Mouse (Mus musculus): ENCODE data around the gene Maats1. TPM values are rescaled to one million over a fixed set of nuclear protein-coding genes. Genes with fewer than 3 reads are reported as not detected.

The Maats1 gene
- polyA plus RNA-seq, 1 experiment from 2014 or later: 0.20 TPM

DNA sequence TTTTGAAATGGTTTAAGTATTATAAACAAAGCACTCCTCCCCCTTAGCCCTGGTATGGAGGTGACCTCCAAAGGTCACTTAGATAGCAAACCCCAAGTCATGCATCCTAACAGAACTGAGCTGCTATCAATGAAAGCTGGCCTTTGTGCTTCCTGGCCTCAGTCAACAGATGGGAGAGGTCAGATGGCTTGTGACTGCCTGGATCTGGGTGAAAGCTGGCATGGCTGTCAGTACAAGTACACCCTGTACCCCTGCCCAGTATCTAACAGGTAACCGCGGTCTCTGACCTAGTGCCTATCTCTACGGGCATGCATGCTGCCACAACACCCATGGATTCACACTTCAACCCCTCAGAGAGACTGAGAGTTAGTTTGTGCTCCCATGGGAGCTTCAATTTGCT lies 54.2 kb downstream of the Maats1 start:
- Histone ChIP-seq H3K4me1 (ENCODE audit: control insufficient read depth, insufficient read depth, low read length) (0 out of 2 replicates have a peak, but pooled peaks cover 6% of the 10 kb centered on the region), H3K9ac (ENCODE audit: low read length) (no peak overlapping the region), H3K27ac (replicated peaks; ENCODE audit: low read depth, low read length) (no peak overlapping the region), H3K4me3 (ENCODE audit: low read depth, low read length) (no peak overlapping the region), H3K4me2 (ENCODE audit: low read depth, severe bottlenecking) (no peak overlapping the region), H3K36me3 (ENCODE audit: control insufficient read depth, insufficient read depth, low read length) (no peaks in the 10 kb centered on the region), H3K9me3 (ENCODE audit: control insufficient read depth, low read length) (no peaks in the 10 kb centered on the region), H3K27me3 (ENCODE audit: control insufficient read depth, insufficient read depth, low read length) (no peaks in the 10 kb centered on the region)
- 92% methylated on average over 3 of the region's 3 CpGs for WGBS
- no peak for ATAC-seq (ENCODE audit: insufficient number of reproducible peaks, low FRiP score, low TSS enrichment, low read depth)
- DNase-seq (ENCODE audit: low spot score): no peak

GRCm38 (mm10) chr16:38287357-38287756 lies 54.6 kb downstream of the Maats1 start:
- no peaks in the 10 kb centered on the region for H3K36me3 ChIP-seq (ENCODE audit: control insufficient read depth, insufficient read depth, low read length)
- H3K27ac ChIP-seq (replicated peaks; ENCODE audit: low read depth, low read length): no peak overlapping the region
- H3K4me3 ChIP-seq (ENCODE audit: low read depth, low read length): no peak overlapping the region
- H3K9ac ChIP-seq (ENCODE audit: low read length): no peak overlapping the region
- ATAC-seq (ENCODE audit: insufficient number of reproducible peaks, low FRiP score, low TSS enrichment, low read depth) (no peak), DNase-seq (ENCODE audit: low spot score) (no peak)
- 83% methylated on average over 6 of the region's 6 CpGs for WGBS
- H3K4me1 ChIP-seq (ENCODE audit: control insufficient read depth, insufficient read depth, low read length): 0 out of 2 replicates have a peak, but pooled peaks cover 6% of the 10 kb centered on the region
- H3K4me2 ChIP-seq (ENCODE audit: low read depth, severe bottlenecking): no peak overlapping the region
- no peaks in the 10 kb centered on the region for H3K27me3 ChIP-seq (ENCODE audit: control insufficient read depth, insufficient read depth, low read length)
- H3K9me3 ChIP-seq (ENCODE audit: control insufficient read depth, low read length): no peaks in the 10 kb centered on the region

DNA sequence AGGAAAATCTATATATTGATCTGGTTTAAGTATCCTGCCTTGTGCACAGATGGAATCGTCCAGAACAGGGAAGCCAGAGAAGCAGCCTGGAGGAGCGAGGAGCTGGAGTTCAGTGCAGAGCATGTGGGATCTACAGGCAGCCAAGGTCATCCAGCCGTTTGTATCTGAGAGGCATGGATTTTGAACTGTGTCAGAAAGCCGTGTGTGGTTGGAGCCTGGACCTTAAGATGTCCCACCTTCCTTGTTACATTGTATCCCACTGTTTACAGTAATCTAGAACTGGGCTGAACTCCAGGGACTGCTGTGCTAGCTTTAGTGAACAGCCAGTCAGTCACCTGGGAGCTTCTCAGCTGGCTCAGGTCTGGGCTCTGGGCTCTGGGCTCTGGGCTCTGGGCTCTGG lies 55.4 kb downstream of the Maats1 start:
- Histone ChIP-seq H3K36me3 (ENCODE audit: control insufficient read depth, insufficient read depth, low read length) (no peaks in the 10 kb centered on the region), H3K27me3 (ENCODE audit: control insufficient read depth, insufficient read depth, low read length) (no peaks in the 10 kb centered on the region), H3K4me1 (ENCODE audit: control insufficient read depth, insufficient read depth, low read length) (0 out of 2 replicates have a peak, but pooled peaks cover 6% of the 10 kb centered on the region), H3K9me3 (ENCODE audit: control insufficient read depth, low read length) (no peaks in the 10 kb centered on the region), H3K27ac (replicated peaks; ENCODE audit: low read depth, low read length) (no peak overlapping the region), H3K4me3 (ENCODE audit: low read depth, low read length) (no peak overlapping the region), H3K4me2 (ENCODE audit: low read depth, severe bottlenecking) (no peak overlapping the region), H3K9ac (ENCODE audit: low read length) (no peak overlapping the region)
- DNase-seq (ENCODE audit: low spot score) (no peak), ATAC-seq (ENCODE audit: insufficient number of reproducible peaks, low FRiP score, low TSS enrichment, low read depth) (no peak)
- WGBS: 81% methylated on average over 4 of the region's 4 CpGs

- 85% methylated on average over 7 of the region's 7 CpGs for WGBS
- Histone ChIP-seq H3K4me1 (ENCODE audit: control insufficient read depth, insufficient read depth, low read length) (0 out of 2 replicates have a peak, but pooled peaks cover 6% of the 10 kb centered on the region), H3K9me3 (ENCODE audit: control insufficient read depth, low read length) (no peaks in the 10 kb centered on the region), H3K27me3 (ENCODE audit: control insufficient read depth, insufficient read depth, low read length) (no peaks in the 10 kb centered on the region), H3K36me3 (ENCODE audit: control insufficient read depth, insufficient read depth, low read length) (no peaks in the 10 kb centered on the region), H3K4me3 (ENCODE audit: low read depth, low read length) (no peak overlapping the region), H3K4me2 (ENCODE audit: low read depth, severe bottlenecking) (no peak overlapping the region), H3K9ac (ENCODE audit: low read length) (no peak overlapping the region), H3K27ac (replicated peaks; ENCODE audit: low read depth, low read length) (no peak overlapping the region)
- DNase-seq (ENCODE audit: low spot score) (no peak), ATAC-seq (ENCODE audit: insufficient number of reproducible peaks, low FRiP score, low TSS enrichment, low read depth) (no peak)
These were observed 56.1 kb downstream of the Maats1 start for GRCm38 (mm10) chr16:38285801-38286200.

- Histone ChIP-seq H3K9me3 (ENCODE audit: control insufficient read depth, low read length) (no peaks in the 10 kb centered on the region), H3K27me3 (ENCODE audit: control insufficient read depth, insufficient read depth, low read length) (no peaks in the 10 kb centered on the region), H3K36me3 (ENCODE audit: control insufficient read depth, insufficient read depth, low read length) (no peaks in the 10 kb centered on the region), H3K4me1 (ENCODE audit: control insufficient read depth, insufficient read depth, low read length) (no peaks in the 10 kb centered on the region), H3K4me3 (ENCODE audit: low read depth, low read length) (no peak overlapping the region), H3K4me2 (ENCODE audit: low read depth, severe bottlenecking) (no peak overlapping the region), H3K9ac (ENCODE audit: low read length) (no peak overlapping the region), H3K27ac (replicated peaks; ENCODE audit: low read depth, low read length) (no peak overlapping the region)
- WGBS: 40% methylated on average over 3 of the region's 3 CpGs
- no peak for DNase-seq (ENCODE audit: low spot score)
- ATAC-seq (ENCODE audit: insufficient number of reproducible peaks, low FRiP score, low TSS enrichment, low read depth): no peak
These were observed 58.6 kb downstream of the Maats1 start for GRCm38 (mm10) chr16:38283300-38283699.

- Histone ChIP-seq H3K27me3 (ENCODE audit: control insufficient read depth, insufficient read depth, low read length) (no peaks in the 10 kb centered on the region), H3K27ac (replicated peaks; ENCODE audit: low read depth, low read length) (no peak overlapping the region), H3K4me1 (ENCODE audit: control insufficient read depth, insufficient read depth, low read length) (no peaks in the 10 kb centered on the region), H3K4me3 (ENCODE audit: low read depth, low read length) (no peak overlapping the region), H3K36me3 (ENCODE audit: control insufficient read depth, insufficient read depth, low read length) (no peaks in the 10 kb centered on the region), H3K4me2 (ENCODE audit: low read depth, severe bottlenecking) (no peak overlapping the region), H3K9ac (ENCODE audit: low read length) (no peak overlapping the region), H3K9me3 (ENCODE audit: control insufficient read depth, low read length) (no peaks in the 10 kb centered on the region)
- 83% methylated on average over 7 of the region's 7 CpGs for WGBS
- no peak for ATAC-seq (ENCODE audit: insufficient number of reproducible peaks, low FRiP score, low TSS enrichment, low read depth)
- DNase-seq (ENCODE audit: low spot score): no peak
These were observed 59.3 kb downstream of the Maats1 start for GRCm38 (mm10) chr16:38282559-38283160.

DNA sequence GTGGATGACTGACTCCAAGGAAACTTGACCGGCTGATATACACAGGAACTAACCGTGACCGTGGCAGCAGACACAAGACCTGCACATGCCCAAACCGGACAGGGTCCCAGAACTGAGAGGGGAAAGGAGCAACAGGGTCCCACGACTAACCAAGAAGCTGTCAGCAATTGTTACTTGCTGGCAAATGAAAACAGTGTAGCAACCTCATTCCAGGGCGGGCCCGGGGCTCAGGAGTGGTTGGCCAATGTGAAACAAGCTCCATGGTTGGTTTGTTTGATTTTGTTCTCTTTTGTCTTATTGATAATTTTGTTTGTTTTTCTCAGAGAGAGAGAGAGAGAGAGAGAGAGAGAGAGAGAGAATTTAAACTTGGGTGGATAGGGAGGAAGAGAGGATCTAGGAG lies 61.0 kb downstream of the Maats1 start:
- no peak overlapping the region for H3K27ac ChIP-seq (replicated peaks; ENCODE audit: low read depth, low read length)
- H3K4me3 ChIP-seq (ENCODE audit: low read depth, low read length): no peak overlapping the region
- H3K4me1 ChIP-seq (ENCODE audit: control insufficient read depth, insufficient read depth, low read length): no peaks in the 10 kb centered on the region
- no peaks in the 10 kb centered on the region for H3K9me3 ChIP-seq (ENCODE audit: control insufficient read depth, low read length)
- WGBS: 86% methylated on average over 7 of the region's 7 CpGs
- no peaks in the 10 kb centered on the region for H3K27me3 ChIP-seq (ENCODE audit: control insufficient read depth, insufficient read depth, low read length)
- no peak overlapping the region for H3K4me2 ChIP-seq (ENCODE audit: low read depth, severe bottlenecking)
- no peaks in the 10 kb centered on the region for H3K36me3 ChIP-seq (ENCODE audit: control insufficient read depth, insufficient read depth, low read length)
- DNase-seq (ENCODE audit: low spot score) (no peak), ATAC-seq (ENCODE audit: insufficient number of reproducible peaks, low FRiP score, low TSS enrichment, low read depth) (no peak)
- H3K9ac ChIP-seq (ENCODE audit: low read length): no peak overlapping the region

DNA sequence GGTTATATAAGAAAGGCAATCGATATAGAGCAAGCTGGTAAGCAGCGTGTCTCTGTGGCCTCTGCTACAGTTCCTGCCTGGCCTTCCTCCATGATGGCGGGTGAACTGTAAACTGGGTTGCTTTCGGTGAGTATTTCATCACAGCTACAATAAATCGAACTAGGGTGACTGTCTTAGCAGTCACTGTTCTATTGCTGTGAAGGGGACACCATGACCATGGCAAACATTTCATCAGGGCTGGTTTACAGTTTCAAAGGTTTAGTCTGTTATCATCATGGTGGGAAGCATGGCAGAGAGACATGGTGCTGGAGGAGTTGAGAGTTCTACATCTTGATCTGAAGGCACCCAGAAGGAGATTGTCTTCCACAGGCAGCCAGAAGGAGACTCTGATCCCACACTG lies 62.1 kb downstream of the Maats1 start:
- Histone ChIP-seq H3K36me3 (ENCODE audit: control insufficient read depth, insufficient read depth, low read length) (no peaks in the 10 kb centered on the region), H3K4me2 (ENCODE audit: low read depth, severe bottlenecking) (no peak overlapping the region), H3K4me1 (ENCODE audit: control insufficient read depth, insufficient read depth, low read length) (no peaks in the 10 kb centered on the region), H3K27ac (replicated peaks; ENCODE audit: low read depth, low read length) (no peak overlapping the region), H3K9ac (ENCODE audit: low read length) (no peak overlapping the region), H3K4me3 (ENCODE audit: low read depth, low read length) (no peak overlapping the region), H3K27me3 (ENCODE audit: control insufficient read depth, insufficient read depth, low read length) (no peaks in the 10 kb centered on the region), H3K9me3 (ENCODE audit: control insufficient read depth, low read length) (no peaks in the 10 kb centered on the region)
- ATAC-seq (ENCODE audit: insufficient number of reproducible peaks, low FRiP score, low TSS enrichment, low read depth) (no peak), DNase-seq (ENCODE audit: low spot score) (no peak)
- 91% methylated on average over 5 of the region's 5 CpGs for WGBS

GRCm38 (mm10) chr16:38274737-38275136 lies 67.2 kb downstream of the Maats1 start:
- no peak overlapping the region for H3K9ac ChIP-seq (ENCODE audit: low read length)
- H3K36me3 ChIP-seq (ENCODE audit: control insufficient read depth, insufficient read depth, low read length): no peaks in the 10 kb centered on the region
- no peaks in the 10 kb centered on the region for H3K9me3 ChIP-seq (ENCODE audit: control insufficient read depth, low read length)
- no peak overlapping the region for H3K27ac ChIP-seq (replicated peaks; ENCODE audit: low read depth, low read length)
- H3K4me2 ChIP-seq (ENCODE audit: low read depth, severe bottlenecking): no peak overlapping the region
- WGBS: 88% methylated on average over 2 of the region's 2 CpGs
- ATAC-seq (ENCODE audit: insufficient number of reproducible peaks, low FRiP score, low TSS enrichment, low read depth) (no peak), DNase-seq (ENCODE audit: low spot score) (no peak)
- H3K27me3 ChIP-seq (ENCODE audit: control insufficient read depth, insufficient read depth, low read length): no peaks in the 10 kb centered on the region
- H3K4me1 ChIP-seq (ENCODE audit: control insufficient read depth, insufficient read depth, low read length): no peaks in the 10 kb centered on the region
- no peak overlapping the region for H3K4me3 ChIP-seq (ENCODE audit: low read depth, low read length)
